Mouse (Mus musculus) T-helper 2 cell (primary cell): ENCODE data around the gene Fam180a.
"Not testable (repeated sequence)": the region's sequence is repeated elsewhere in the genome, so short reads cannot be mapped to it uniquely, and the experiment has no call there.

Experiments
- in situ Hi-C: fragments of 300-600 bp; cut with MboI, MseI; formaldehyde crosslinking; loops from one replicate; pipeline ENCODE4 v1.15.1; 2025; ENCODE audit warnings: high pct_unique_total_duplicates

The Fam180a gene

GRCm38 (mm10) chr6:35326111-35326515 lies at the start of gene Fam180a:
Gene Fam180a (minus strand): TSS chr6:35326141.
- in situ Hi-C loops, result loop anchor here (5.0 kb wide), 1 partner anchor 44 kb away; no protein-coding TSS in a partner anchor

GRCm38 (mm10) chr6:35374052-35374451 lies 48.1 kb upstream of the Fam180a start:
- in situ Hi-C loops, result no loop called here

- in situ Hi-C loops, result no loop called here
Observed at GRCm38 (mm10) chr6:35370356-35370755, 44.4 kb upstream of the Fam180a start.

- in situ Hi-C loops, result not testable (repeated sequence)
Observed at GRCm38 (mm10) chr6:35369578-35370282, 43.8 kb upstream of the Fam180a start.

DNA sequence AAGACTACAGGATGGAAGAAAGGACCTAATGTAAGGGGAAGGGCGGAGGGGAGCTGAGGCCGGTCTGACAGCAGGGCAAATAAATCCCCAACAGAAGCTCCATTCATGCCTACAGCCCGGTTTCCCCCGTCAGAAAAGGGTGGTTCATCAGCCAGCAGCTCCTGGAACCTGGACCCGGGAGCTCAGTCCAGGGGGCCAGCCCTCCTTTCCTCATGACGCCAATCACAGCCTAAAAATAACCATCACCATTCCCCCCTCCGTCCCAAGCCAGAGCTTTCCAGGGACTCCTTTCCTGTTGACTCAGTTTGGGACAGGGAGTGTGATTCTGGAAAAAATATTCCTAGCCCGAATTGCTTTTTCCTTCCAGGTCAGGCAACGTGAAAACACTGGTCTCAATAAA lies 36.7 kb upstream of the Fam180a start:
- in situ Hi-C loops, result no loop called here

- in situ Hi-C loops, result no loop called here
Observed at GRCm38 (mm10) chr6:35355320-35355719, 29.4 kb upstream of the Fam180a start.

- in situ Hi-C loops, result no loop called here
Observed at GRCm38 (mm10) chr6:35354622-35354998, 28.7 kb upstream of the Fam180a start.

DNA sequence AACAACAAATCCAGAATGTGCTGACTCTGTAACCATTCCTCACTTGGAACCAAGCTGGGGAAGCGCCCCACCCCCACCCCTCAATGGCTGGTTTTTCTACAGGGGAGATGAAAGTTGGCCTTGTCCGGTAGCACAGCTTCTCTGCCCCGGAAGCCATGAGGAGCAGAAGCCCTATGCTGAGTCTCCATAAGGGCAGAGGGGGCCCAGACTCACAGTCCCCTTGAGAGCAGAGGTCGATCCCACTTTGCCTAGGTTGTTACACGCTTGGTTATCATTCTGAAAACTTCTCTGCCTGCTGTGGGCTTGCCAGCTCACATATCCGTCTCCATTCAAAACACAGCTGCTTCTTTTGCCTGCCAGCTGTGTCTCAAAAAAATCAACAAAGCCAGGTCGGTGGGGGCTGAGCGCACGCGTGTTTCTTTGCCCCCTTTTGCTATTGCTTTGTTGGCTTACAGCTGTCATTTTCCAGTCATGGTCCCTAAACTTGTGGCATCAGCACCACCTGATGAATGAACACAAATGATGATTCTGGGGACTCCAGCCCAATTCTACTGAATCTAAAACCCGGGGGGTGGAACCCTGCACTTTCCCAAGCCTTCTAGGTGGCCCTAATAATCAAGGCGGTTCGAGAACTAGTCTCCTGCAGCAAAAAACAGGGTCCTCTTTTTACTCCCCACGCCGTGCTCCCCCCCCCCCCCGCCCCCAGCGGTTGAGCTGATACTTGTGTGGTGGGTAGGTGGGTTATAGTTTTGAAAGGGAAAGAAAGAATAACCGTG lies 28.1 kb upstream of the Fam180a start:
- in situ Hi-C loops, result no loop called here

- in situ Hi-C loops, result no loop called here
Observed at GRCm38 (mm10) chr6:35353416-35353815, 27.5 kb upstream of the Fam180a start.

DNA sequence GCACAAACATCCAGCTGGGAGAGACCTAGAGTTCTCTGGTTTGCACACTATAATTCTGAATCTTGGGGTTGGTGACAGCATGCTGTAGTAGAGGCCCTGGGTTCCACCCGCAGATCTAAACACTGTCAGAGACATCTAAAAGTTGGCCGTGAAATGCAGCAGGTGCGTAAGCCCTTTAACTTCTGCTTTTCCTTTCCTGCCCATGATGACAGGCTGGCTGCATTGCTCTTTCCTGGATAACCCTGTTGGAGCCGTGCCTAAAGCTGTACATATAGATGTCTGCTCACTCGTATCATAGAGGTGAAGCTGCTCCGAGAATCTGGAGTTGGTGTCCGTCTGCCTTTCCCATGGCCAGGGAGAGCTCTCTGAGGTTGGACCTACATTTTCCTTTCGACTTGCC lies 26.9 kb upstream of the Fam180a start:
- in situ Hi-C loops, result no loop called here

DNA sequence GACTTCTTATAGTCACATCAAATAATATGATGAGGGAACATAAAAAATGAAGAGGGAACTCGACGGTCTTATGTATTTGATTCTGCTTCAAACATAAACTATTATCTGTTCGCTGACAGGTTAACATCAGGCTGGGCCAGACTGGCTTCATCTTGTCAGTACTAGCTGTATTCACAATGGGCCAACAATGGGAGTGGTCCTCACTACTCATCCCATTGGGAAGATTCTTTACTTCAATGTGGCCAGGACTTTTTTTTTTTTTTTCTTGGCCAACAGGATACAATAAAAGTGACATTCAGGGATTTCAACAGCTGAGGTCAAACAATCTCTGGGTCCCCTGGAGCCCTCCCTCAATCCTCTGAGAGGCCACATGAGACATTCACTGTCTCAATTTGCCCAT lies 25.9 kb upstream of the Fam180a start:
- in situ Hi-C loops, result no loop called here

DNA sequence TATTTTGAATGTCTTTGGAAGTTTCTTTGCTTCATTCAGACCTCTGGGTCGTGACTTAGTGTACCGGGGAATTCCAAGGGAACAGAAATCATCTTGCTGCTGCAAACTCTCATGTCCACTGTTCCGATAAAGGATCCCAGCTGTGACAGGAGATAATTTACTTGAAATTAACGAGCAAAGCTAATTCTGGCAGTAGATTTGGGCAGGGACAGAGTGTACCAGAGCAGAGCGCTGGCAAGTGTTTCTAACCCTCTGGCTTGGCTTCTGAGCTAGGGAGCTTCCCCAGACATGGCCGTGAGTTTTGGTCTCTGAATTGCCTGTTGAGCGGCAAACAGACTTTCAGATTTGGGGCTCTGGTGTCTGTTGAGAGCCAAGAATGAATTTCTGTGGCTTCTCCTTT lies 23.8 kb upstream of the Fam180a start:
- in situ Hi-C loops, result no loop called here

DNA sequence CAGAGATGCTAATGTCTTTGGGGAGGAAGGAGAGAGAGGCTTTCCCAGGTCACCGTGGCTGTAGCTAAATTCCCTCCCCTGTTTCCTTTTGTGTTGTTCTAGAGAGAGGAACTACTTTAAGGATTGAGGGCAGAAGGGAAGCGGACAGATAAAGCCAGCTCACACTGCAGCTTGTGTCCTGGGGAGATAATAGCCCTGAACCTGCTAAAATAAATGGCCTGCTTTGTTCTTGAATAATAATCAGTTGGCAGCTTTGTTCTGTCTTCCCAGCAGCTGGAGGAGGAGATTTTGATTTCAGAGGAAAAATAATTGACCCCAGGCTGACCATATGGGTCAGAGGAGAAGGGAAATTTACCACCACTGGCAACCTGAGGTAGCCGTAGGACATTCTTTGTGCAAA lies 12.7 kb upstream of the Fam180a start:
- in situ Hi-C loops, result no loop called here

- in situ Hi-C loops, result no loop called here
Observed at GRCm38 (mm10) chr6:35337836-35338235, 11.9 kb upstream of the Fam180a start.

- in situ Hi-C loops, result no loop called here
Observed at GRCm38 (mm10) chr6:35335452-35335851, 9.5 kb upstream of the Fam180a start.

DNA sequence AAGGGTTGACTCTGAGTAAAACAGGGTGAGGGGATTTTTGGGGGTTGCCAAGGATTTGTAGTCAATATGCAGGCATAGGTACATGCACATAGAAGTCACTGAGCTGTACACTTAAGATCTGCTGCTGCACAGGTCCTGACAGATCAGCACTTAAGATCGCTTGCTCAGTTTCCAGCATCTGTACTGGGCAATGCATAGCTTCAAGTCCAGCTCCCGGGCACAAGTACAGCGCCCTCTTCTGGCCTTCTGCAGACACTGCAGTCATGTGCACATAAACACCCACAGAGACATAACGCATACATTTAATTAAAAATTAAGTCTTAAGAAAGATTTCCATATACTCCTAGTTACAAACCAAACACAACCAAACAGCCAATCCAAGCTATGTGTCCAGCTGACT lies 8.3 kb upstream of the Fam180a start:
- in situ Hi-C loops, result loop anchor here (5.0 kb wide), 1 partner anchor 73 kb away; no protein-coding TSS in a partner anchor

DNA sequence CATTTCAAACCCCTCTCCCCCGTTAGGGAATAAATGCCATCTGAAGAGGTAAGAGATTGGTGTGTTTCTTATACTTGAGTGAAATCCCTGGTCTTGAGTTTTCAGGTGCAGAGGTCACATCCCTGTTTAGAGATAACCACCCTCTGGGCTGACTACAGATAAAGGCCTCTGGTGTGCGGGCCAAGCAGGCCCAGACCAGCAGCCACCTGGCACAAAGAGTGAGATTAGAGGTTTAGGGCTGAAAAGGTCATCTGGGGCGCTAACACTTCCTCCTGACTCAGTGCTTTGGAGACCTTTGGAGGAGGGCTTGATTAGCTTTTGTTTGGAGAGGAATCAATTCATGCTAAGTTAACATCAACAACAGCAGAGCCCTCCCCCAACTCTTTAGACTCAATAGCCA lies 7.7 kb upstream of the Fam180a start:
- in situ Hi-C loops, result loop anchor here (5.0 kb wide), 1 partner anchor 74 kb away; no protein-coding TSS in a partner anchor

DNA sequence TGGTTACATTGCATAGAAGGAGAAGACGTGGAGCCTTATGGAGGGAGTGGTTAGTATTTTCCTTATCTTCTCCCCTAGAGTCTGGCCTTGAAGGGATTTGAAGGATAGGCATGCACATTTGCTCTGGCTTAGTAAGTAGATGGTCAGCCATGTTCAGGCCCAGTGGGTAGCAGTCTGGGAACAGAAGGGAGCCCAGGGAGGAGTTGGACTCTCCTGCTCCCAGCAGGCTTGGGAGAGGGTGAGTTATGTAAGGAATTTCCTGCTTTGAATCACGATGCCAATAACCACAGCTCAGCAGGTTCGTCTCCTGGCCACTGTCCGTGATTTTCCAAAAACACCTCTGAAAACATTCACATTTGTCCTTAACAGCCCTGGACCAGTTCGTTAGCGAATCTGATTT lies 4.9 kb upstream of the Fam180a start:
- in situ Hi-C loops, result loop anchor here (5.0 kb wide), 1 partner anchor 76 kb away; no protein-coding TSS in a partner anchor

DNA sequence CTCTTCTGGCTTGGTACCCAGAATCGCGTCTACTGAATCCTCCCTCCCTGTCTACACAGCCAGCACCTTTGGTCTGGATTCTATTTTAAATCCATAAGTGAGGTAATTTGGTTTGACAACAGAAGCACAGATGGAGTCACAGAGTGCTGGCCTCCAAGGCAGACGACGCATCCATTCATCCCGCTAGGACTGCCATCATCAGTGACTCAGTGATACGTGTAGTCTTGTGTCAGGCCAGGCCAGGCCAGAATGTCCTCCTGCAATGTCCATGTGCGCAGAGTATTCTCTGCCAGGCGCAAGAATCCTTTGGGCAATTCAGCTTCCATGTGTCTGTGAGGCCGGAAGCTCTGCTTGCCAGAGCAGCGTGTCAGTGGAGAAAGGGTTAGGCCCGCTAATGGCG lies 4.0 kb upstream of the Fam180a start:
- in situ Hi-C loops, result loop anchor here (5.0 kb wide), 2 partner anchors 48 to 77 kb away; no protein-coding TSS in a partner anchor

- in situ Hi-C loops, result no loop called here
Observed at GRCm38 (mm10) chr6:35324306-35324705, 1.6 kb downstream of the Fam180a start.

- in situ Hi-C loops, result no loop called here
Observed at GRCm38 (mm10) chr6:35323046-35323445, 2.9 kb downstream of the Fam180a start.

DNA sequence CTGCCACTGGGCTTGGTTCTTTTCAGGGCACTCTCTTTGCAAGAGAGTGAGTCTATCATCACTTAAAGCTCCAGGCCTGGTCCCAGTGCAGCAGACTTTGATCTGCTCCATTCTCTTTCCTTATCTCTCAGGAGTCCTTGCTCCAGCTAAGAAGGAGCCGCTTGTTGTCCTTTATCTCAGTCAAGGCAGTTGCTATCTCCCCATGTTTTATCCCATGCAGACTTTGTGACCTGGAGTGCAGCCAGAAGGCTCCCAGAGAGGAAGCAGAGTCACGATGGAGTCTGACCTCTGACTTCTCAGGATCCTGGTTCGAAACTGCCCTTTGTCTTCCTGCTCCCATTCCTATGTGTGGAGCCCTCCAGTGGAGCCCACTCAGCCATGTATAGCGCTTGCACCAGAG lies 4.8 kb downstream of the Fam180a start:
- in situ Hi-C loops, result no loop called here

DNA sequence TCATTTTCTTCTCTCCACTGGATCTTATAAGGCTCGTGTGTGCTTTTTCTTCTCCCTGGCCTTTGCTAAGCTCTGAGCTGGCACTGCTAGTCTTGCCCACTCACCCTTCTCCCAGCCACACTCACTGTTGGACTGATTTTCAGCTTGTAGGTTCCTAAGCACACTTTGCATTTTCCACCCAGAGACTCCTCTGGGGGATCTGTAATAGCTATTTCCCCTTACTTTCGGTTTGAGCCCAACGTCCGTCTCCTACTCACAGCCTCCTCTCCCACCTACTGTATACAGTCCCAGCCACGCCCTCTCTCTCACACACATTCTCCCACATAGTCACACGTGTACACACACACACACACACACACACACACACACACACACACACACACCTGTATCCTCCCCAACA lies 6.1 kb downstream of the Fam180a start:
- in situ Hi-C loops, result no loop called here
